Mouse (Mus musculus) retina, postnatal 1 day (tissue): ENCODE results near the gene Exosc2.

Experiments
- DNase-seq: peaks from one replicate; pipeline ENCODE4 v3.0.0-alpha.2; 2012

Exosc2 gene

DNA sequence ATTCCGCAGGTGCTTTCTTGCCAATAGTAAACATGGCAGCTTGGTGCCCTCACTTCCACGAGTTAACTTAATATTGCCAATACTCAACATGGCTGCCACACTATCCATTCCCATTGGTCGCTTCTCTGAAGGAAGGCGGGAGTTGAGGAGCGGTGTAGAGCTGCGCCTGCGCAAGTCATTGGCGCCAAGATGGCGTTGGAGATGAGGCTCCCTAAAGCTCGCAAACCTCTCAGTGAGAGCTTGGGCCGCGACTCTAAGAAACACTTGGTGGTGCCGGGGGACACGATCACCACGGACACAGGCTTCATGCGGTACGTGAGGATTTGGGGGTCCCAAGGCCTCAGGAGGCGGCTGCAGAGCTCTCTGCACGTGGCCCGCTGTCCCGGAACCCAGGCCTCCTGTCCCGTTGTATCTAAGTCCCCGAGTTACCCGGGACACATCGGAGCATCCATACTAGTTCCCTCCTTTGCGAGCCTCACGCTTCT, at the start of gene Exosc2:
TSS of gene Exosc2 (plus strand) at position 165 of the 485 bp plus-strand sequence.
- peak; percentile 98 for DNase-seq

GRCm38 (mm10) chr2:31633531-31633930, 37.0 kb upstream of the Exosc2 start:
- no peak for DNase-seq

DNA sequence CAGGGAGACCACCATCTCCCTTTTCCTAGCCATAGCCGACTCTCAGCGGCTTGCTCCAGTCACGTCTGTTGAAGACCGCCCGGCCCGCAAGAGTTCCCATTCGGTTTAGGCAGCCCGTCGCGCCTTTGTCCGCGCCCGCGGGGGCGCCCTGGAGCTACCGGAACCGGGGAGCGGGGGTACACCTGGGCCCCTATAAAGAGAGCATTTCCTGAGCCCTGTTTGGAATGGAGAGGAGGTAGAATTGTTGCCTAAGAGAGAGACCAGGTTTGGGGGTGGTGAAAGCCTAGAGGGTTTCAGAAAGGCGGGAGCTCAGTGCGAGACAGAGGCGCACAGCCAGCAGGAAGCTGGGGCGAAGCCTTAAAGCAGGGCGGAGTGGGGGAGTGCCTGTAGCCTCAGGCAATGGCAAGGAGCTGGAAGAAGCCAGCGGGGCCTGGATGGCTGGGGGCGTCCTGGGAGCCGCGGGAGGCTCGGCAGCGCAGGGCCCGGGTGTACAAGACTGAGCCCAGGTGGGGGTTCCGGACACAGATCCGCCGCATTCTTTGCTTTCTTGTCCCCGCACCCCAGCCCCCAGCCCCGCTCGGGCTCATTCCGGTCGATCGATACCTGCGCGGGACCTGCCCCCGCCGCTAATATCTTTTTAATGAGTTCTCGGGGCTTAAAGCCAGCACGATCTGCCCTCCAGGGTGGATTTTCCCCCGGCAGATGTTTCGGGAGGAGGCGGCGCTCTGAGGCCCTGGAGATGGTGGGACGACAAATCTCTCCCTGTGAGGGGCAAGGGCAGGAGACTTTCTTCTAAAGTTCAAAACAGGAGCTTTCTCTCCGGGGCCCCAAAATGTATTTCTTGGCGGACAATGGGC, 35.0 kb upstream of the Exosc2 start:
- peak; percentile 22 for DNase-seq

GRCm38 (mm10) chr2:31636138-31636741, 34.3 kb upstream of the Exosc2 start:
- DNase-seq = peak; percentile 39

GRCm38 (mm10) chr2:31636742-31637141, 33.8 kb upstream of the Exosc2 start:
- DNase-seq = peak; percentile 32

DNA sequence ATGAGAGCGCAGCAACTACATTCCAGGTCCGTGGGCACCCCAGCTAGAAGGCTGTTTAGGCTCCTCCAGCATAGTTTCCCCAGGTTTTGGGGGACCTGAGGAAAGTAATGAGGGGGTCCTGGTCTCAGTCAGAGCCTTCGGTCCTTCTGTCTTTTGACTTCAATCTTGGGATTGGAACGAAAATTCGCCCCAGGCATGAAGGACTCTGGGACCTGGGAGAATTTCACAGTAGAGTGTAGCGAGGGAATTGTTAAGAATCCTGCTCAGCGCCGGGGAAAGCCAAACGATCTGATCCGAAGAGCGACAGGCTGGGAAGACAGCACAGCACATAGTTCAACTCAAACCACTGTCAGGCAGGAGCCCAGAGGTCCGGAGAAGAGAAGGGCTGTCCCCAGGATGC, 33.2 kb upstream of the Exosc2 start:
- no peak for DNase-seq

DNA sequence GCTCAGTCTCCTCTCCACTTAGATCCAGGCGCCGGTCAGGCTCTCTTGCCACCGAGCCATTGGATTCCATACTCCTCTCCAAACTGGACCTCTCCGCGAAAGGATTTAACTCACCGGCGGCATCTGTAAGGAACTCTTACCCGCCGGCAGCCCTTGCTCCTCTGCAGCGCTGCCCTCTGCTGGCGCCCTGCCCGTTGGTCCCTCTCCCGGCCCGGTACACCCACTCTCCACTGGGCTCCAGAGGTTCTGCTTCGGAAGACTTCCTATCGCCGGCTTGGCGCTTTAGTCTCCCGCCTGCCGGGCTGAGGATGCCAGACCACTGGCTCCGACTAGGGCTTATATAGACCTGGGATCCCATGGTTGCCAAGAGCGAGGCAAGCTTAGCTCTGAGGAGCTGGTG, 32.7 kb upstream of the Exosc2 start:
- peak; percentile 58 for DNase-seq

DNA sequence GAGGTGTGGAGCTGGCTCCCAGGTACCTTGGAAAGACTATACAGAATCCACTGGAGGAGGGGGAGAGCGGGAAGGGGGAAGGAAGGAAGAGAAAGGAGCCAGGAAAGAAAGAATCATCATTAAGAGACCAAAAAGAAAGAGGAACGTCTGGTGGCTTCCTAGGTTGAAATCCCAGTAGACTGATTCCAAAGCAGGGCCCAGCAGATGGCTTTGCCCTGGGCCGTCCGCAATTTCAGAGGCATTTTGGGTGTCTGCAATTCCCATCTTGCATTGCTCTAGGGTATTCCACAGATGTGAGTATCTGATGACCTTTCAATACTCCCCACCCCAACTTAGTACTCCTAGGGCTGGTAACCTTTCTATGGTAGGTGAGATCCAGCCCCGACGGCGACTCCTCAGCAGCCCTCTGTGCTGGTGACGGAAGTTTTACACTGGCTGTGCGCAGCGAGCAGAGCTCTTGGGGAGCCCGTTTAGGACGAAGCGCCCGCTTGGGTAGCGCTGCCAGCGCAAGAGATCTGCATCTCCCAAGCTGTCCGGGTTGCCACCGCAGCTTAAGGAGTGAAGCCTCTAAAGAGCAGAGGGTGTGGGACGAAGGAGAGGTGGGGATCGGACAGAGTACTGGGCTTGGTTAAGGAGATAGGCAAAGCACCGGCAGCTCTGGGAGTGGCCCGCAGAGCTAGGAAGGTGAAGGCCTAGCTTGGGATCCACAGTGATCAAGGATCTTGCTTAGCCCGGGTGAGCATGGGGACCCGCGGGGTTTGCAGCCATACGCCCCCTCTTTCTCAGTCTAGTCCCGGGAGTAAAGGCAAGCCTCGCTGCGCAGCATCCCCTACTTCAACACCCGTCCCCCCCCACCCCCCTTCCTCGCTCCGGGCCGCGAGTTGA, 31.7 kb upstream of the Exosc2 start:
- DNase-seq = peak; percentile 21

GRCm38 (mm10) chr2:31639466-31639760, 31.1 kb upstream of the Exosc2 start:
- peak; percentile 41 for DNase-seq

- no peak for DNase-seq
Observed at GRCm38 (mm10) chr2:31639901-31640608, 30.5 kb upstream of the Exosc2 start, which contains the start of gene Prdm12. Prdm12 (plus strand) TSS chr2:31640037.

GRCm38 (mm10) chr2:31640609-31641507, 29.7 kb upstream of the Exosc2 start:
- DNase-seq = peak; percentile 35

DNA sequence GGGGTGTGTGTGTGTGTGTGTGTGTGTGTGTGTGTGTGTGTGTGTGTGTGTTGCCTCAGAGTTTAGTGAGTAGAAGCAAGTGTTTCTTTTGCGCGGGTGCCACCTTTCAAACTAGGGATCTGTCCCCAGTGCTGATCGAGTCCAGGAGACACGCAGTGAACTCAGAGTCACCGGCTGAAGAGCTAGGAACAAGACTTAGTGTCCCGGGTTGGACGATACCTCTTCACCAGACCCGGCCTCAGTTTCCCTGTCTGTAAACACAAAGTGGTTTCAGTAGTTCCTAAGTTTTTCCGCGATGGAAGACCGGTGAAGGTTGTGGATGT, 29.0 kb upstream of the Exosc2 start:
- DNase-seq = no peak

DNA sequence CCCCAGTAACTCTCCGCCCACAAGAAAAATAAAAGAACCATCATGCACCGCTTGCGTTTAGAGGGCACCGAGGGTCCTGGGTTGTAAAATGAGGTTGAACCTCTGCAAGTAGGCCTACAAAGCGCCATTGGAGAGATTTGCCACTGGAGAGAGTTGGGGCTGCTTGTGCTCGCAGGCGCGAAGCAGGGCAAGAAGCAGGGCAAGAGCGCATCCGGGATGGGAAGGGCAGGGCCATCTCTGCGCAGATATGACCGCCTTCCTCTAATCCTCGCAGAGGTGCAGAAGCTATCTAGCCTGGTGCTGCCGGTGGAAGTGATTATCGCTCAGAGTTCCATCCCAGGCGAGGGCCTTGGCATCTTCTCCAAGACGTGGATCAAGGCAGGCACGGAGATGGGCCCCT, 28.6 kb upstream of the Exosc2 start:
- DNase-seq = no peak

DNA sequence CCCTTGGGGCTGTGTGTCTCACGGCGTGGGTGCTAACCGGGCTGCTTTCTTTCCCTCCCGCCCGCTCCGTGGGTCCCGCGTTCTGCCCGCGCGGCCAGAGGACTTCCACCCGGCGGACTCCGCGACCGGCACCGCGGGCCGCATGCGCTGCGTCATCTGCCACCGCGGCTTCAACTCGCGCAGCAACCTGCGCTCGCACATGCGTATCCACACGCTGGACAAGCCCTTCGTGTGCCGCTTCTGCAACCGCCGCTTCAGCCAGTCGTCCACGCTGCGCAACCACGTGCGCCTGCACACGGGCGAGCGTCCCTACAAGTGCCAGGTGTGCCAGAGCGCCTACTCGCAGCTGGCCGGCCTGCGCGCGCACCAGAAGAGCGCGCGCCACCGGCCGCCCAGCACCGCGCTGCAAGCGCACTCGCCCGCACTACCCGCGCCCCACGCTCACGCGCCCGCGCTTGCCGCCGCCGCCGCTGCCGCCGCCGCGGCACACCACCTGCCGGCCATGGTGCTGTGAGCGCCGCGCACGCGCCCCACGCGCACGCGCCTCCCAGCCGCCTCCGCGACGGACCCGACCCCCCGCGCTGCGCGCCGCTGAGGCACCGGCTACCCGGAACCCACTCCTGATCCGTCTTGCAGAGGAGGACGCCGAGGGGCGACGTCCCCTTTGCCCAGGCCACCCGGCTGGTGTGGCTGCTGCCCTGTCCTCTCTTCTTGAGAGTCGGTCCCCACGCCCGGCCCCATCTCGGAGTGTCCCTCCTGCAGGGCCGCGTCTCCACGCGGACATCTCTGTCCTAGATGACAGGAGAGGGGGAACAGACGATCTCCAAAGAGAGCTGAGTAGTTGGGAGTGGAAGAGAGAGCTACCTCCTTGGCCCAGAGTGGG, 16.3 kb upstream of the Exosc2 start:
- peak; percentile 76 for DNase-seq

DNA sequence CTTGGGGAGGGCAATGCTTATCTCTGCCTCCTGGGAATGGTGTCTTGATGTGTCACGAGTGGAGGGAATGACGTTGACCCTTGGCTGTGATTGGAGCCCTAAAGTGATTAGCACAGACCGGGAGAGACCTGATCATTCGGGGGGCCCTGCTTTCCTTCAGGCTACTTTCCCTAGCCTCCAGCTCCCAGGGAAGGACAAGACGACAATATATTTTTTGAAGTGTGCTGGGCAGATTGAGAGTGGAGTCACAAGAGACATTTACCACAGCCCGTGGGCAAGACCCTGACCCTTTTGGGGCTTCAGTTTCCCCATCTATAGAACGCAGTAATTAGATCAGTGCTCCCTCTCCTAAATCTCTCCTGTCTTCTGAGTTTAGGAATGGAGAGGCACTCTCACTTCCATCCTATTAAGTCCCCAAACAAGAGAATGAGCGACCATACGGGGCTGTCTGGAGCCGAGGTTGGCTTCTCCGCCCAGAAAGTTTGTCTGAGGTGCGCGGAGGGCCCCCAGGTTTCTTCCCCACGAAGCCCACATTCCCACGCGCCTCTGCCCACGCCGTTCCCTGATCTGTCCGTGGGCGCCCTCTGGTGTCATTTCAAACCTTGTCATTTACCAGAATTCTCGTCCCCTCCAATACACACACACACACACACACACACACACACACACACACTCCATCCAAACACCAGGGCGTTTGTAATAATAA, 15.5 kb upstream of the Exosc2 start:
- peak; percentile 76 for DNase-seq

DNA sequence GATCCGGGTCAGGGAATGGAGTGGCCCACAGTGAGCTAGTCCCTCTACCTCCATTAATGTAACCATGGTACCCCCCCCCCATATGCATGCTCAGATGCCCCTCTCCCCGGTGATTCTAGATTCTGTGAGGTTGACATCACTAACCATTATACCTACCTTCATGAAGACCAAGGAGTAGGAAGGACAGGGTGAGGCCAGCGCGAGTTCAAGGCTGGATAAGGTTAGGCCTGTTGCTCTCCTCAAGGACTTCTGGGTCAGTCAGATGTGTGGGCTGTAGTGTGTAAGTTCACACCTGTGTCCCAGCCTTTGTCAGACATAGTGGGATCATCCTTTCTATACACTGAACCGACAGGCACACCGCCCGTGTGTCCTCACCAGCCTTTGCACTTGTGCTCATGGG, 14.1 kb upstream of the Exosc2 start:
- DNase-seq = no peak

DNA sequence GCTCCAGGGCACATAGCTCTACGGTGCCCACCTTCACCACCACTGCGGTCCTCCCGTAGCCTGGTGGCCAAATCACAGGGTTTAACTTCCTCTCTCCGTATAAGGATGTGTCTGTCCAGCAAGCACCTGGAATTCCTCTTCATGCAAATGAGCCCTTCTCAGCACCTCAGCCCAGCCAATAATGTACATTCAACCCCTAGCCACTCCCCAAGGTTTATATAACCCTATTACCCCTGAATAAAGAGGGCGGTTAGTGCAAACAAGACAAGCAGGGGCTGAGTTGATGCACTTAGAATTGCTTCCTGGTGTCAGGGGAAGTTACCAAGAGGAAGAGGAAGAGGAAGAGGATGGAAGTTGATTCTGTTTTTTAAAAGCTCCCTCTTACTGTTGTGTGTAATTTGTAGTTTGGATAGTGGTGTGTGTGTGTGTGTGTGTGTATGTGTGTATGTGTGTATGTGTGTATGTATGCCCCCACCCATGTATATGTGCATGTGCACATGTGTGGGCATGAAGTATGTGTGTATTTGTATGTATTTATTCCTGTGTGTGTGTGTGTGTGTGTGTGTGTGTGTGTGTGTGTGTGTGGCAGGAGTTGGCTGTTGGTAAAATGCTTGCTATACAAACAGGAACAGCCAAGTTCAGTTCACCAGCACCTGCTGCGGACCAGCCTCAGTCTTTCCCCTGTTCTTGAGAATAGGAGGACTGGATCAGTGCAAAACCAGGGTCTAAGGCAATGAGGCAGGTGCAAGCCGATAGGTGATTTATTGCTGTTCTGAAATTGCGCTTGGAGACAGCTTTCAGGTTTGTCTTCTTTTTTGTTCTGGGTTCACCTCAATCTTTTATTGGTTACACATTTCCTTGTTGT, 7.3 kb upstream of the Exosc2 start:
- DNase-seq = no peak

DNA sequence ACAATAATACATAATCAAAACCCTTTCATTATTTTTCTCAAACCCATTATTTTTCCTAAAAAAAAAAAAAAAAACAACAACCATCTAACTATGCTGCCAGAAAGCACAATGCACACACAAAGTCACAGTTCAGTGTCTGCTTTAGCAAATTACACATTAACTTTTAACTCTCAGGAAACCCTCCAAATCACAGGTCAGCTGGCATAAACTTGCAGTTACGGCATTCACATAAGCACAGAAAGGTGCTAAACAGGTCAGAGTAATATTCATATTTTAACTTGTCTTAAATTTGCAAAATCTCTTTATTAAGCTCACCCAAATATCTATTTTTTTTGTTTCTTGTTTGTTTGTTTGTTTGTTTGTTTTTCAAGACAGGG, 6.7 kb upstream of the Exosc2 start:
- DNase-seq = no peak

- peak; percentile 57 for DNase-seq
Observed at GRCm38 (mm10) chr2:31667332-31667731, 3.2 kb upstream of the Exosc2 start.
